Mouse (Mus musculus) lung, postnatal 4 days (tissue): ENCODE data around the gene Rhbdf1.

Experiments used
- DNase-seq, 2 experiments: peaks; one replicate each; pipeline ENCODE4 v3.0.0; 2021

The Rhbdf1 gene

DNA sequence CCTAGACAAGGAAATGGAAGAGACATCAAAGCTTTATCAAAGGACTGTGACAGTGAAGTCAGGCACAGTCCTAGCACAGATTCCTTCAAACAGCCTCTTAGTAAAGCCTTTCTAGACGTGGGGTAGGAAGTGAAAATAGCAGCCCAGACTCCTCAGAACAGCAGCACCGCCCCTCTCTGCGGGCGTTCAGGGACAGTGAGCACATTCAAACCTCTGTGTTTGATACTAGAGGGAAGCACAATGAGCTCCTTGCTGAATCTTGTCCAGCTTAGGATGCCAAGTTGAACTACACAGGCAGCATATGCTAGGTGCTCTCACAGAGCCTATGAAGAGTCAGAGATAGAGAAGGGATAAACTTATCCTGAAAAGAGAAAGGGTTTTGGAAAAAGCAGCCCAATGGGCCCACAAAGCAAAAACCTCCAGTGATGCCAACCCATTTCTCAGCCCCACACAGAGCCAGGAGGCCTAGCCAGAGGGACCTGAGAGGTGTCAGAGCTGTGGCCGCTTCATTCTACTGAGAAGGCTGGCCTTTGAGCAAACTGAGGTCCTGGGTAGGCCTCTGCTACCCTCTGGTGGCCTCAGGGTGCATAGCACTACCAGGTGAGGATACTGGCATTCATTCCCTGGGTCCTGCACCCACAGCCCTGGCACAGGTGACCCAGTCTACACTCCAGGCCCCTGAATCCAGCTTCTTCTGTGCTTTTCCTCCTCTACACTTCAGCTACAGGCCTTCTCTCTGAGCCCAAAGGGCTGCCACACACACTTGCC, 16.2 kb upstream of the Rhbdf1 start:
- peak; percentile 68 to 82 for DNase-seq

DNA sequence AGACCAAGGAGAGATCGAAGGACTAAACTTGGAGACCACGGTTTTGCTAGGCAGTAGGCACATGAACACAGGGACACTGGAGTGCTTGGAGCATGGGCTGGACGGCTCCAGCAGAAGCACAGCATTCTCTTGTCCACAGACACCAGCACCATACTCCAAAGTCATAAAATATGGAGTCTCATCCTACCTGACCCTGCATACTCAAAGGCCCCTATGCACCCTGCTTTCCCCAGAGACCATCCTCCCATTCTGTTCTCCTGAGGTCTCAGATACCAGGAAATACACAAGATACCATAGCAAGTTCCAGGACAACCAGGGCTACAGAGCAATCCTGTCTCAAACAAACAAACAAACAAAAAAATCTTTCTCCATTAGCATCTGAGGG, 15.3 kb upstream of the Rhbdf1 start:
- DNase-seq, result no peak

- DNase-seq, result peak; percentile 68 to 72
Observed at GRCm38 (mm10) chr11:32236712-32237410, 14.8 kb upstream of the Rhbdf1 start.

GRCm38 (mm10) chr11:32236132-32236531, 14.0 kb upstream of the Rhbdf1 start:
- DNase-seq, result no peak

GRCm38 (mm10) chr11:32235646-32236045, 13.5 kb upstream of the Rhbdf1 start:
- peak; percentile 68 to 87 for DNase-seq

DNA sequence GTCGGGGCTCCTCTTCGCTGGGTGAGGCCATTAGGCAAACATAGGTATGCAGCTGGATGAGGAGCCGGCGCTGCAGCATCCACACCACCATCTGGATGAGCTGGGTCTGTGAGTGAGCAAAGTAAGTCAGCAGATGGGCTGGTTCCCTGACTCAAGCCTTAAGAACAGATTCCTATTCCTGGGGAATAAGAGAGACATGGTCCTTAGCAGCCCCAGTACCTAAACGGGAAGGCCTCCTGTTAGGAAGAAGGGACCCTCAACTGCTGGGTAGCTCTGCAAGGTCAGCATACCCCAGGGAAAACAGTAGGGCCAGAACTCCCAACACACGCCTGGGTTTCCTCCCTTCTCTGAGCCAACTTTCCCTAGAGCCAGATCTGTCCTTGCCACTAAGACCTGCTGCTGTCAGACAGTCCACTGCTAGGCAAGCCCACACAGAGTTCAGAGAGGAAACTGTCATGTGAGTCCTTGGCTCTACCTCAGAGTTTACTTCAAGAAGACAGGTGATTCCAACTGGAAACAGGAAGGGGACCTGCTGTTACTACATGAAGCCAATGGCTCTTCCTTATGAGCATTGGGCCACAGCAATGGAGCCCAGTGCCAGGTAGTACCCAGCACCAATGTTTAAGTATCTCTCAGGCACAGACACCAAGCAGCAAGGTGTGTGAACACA, 12.9 kb upstream of the Rhbdf1 start:
- DNase-seq, result no peak

- DNase-seq, result no peak
Observed at GRCm38 (mm10) chr11:32233895-32234294, 11.8 kb upstream of the Rhbdf1 start.

- DNase-seq, result no peak
Observed at GRCm38 (mm10) chr11:32232848-32233247, 10.7 kb upstream of the Rhbdf1 start.

DNA sequence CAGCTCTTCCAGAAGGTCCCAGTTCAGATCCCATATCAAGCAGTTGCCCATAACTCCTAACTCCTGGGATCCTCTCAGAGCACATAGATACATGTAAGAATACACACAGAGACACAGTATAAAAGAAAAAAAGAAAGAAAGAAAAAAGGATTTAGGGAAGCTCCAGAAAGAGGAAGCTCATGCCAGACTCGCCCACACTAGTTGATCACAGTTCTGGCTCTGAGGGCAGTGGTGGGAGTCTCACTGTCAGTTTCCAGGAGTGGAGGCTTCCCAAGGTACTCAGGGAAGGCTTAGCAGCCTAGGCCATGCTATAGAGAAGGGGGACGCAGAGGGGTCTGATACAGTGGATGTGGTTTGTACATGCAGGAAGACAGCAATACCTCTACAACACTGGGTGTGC, 9.0 kb upstream of the Rhbdf1 start:
- no peak for DNase-seq

- no peak for DNase-seq
Observed at GRCm38 (mm10) chr11:32230220-32230619, 8.1 kb upstream of the Rhbdf1 start.

DNA sequence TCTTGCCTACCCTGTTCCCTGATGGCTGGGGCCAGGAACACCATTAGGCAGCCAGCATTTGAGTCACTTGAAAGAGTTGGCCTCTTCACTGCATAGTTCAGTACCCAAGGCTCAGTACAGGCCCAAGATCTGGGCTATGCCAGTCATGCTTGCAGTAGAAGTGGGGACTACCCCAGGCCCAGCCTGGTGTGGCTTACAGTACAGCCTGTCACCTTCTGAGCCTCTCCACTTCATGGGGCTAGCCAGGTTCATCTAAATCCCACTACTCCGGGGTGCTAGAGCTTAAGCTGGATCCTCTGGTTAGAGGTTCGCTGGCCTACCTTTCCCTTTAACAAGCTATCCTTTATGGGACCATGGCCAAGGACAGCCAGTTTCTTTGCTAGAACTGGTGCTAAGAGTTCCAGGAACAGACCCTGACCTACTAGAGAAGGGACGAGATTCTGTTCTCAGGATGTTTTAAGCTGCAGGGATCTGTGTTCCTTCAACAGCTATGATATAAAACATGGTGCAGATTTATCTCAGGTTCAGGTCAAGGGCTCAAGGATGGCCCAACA, 6.3 kb upstream of the Rhbdf1 start:
- DNase-seq, result no peak

- DNase-seq, result no peak
Observed at GRCm38 (mm10) chr11:32227555-32227954, 5.5 kb upstream of the Rhbdf1 start.

DNA sequence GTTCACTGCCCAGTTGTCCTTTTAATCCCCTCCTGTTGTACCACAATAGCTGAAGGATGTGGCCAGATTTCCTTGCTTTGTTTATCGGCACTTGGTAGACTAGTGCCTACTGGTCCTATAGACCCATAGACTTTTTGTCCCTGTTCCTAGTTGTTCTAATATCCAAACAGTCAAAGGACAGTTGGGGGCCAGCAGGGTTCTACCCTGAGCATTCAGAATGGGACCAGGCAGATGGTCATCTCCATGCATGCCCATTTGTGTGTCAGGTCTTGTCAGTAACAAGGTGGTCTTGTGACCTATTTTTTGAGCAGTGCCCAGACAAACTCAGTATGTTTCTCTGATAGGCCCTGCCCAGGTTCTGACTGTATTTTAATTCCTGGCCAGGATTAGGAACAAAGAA, 4.9 kb upstream of the Rhbdf1 start:
- no peak for DNase-seq

- DNase-seq, result peak; percentile 92 to 93
Observed at GRCm38 (mm10) chr11:32226124-32226871, 4.2 kb upstream of the Rhbdf1 start, which contains the start of gene Mpg. TSS of gene Mpg (plus strand) at chr11:32226505.

DNA sequence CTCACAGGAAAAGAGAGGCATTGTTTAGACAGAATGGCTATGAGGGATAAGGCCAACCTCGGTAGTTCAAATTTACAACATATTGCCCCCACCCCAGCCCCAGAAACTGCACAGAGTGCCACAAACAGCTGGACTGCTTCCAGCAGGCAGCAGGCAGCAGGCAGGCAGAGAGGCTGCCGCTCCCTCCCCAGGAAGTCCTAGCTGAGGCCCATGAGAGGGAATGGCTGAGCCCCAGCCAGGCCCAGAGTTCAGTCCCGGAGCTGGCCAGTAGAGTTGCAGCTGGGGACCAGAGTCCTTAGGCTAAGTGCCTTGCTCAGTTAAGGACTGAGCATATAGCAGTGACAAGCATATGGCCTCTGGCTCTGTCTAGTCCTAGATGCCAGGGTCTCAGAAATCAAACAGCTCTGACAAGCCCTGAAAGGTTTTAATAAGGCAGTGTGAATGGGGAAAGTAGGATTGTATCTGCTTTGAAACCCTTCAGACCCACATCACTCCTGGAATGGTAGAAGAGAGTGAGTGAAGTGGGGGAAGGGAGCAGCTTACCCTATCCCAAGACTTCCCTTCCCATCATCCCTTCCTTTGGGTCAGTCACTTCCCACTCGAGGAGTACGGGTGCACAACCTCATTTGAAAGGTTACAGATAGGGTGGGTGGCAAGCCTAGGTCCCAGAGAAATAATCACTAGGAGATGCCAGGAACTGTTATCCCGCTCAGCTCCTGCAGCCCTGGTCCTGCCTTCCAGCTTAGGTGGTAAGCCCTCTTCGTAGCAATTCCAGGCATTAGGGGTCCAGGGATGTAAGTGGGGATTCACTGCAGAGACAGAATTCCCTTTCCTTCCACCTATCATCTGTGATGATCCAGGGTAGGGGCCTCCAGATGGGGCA, 3.4 kb upstream of the Rhbdf1 start:
- DNase-seq, result peak; percentile 51 to 80

DNA sequence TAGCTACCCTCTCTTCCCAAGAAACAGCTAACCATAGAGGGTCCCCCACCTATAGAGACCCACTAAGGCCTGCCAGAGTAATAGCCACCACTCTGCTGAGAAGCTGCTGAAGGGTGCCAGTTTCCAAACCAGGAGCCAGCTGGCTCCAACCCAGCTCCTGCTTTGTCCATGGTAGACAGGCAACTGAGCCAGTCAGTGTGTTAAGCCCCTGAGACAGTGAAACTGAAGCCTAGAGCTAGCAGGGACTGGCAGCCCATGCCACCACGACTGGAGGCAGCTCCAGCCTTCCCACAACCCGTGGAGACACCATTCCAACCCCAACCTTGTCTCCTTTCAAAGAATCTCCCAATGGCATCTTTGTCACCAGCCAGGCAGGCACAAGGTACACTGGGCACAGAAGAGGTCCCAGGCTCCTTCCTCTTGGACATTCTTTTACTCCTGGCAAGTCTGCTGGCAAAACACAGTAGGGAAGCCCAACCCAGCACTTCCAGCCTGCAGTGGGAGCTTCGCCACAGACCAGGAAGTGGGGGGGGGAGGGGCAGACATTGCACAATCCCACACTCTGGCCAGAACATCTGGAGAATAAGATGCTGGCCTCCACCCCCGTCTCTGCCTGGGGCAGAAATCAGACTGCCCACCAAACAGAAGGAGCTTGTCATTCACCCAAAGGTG, 2.5 kb upstream of the Rhbdf1 start:
- DNase-seq, result peak; percentile 91 to 93

DNA sequence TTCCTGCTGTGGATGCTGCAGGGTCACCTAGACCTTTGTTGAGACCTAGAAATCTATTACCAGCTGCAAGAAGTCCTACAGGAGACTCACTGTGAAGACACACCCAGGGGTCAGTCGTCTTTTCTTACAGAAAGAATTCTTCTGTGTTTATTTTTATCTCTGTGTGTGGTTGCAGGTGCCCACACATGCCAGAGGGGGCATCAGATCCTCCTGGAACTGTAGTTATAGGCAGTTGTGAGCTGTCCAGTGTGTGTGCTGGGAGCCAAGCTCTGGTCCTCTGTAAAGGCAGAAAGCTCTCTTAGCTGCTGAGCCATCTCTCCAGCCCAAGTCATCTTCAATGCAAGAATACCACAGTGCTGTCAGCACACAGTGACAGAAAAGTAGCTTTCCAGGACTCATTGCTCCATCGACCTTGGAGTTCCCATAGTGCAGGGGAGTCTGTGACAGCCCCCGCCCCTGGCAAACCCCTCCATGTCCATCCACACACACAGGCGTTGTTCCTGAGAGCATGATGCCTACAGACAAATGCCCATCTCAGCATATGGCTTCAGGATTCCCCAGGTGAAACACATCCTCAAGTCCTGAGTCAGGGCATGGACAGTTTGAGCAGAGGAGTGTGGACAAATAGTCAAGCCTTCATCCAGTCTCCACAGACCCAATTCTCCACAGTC, 1.3 kb upstream of the Rhbdf1 start:
- no peak for DNase-seq

GRCm38 (mm10) chr11:32222570-32223194, 582 bp upstream of the Rhbdf1 start:
- peak; percentile 38 to 44 for DNase-seq

DNA sequence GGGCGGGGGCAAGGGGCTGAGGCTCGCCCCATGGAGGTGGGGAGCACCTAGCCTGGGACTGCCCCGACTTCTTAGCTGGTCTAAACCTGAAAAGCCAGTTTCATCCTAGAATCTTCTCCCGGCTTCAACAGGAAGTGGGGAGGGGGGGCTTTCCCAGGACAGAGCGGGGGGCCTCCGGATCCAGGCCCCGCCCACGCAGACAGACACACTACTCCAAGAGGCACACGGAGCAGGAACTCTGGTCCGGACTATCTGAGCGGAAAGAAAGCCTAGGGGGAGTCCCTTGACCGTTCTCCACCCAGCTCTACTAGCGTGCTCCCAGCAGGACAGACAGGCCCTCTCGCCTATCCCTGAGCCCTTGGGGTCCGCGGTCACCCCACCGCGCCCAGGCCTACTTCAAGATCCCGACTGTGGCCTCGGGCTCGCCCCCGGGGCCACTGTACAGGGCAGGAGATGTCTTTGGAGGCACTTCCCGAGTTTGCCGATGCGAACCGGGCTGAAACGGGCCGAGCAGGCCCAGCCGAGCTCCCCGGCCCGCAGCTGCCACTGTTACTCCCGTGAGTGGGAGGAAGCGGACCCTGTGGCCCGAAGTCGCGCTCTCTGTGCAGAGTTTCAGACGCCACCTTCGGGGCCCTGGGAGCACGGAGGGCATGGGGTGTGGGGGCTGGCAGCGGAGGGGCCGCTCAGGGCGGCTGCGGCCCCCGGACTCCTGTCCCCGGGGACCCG, 712 bp downstream of the Rhbdf1 start:
- DNase-seq, result peak; percentile 80 to 88
